Mouse (Mus musculus) T-helper 1 cell (primary cell): ENCODE measurements at regions not wholly inside any gene's neighbourhood (a gene's known extent, or its start where the extent isn't known, plus 50 kb on each side); places are given as distances from the start of the nearest gene placed in this dataset.

Source experiments
- in situ Hi-C: fragments of 300-600 bp; cut with MboI, MseI; formaldehyde crosslinking; loops from one replicate; pipeline ENCODE4 v1.15.1; 2025; ENCODE audit warnings: high pct_unique_total_duplicates

GRCm38 (mm10) chr3:33440905-33441304 is 297.9 kb upstream of the Pex5l start:
- in situ Hi-C loops, result no loop called here

DNA sequence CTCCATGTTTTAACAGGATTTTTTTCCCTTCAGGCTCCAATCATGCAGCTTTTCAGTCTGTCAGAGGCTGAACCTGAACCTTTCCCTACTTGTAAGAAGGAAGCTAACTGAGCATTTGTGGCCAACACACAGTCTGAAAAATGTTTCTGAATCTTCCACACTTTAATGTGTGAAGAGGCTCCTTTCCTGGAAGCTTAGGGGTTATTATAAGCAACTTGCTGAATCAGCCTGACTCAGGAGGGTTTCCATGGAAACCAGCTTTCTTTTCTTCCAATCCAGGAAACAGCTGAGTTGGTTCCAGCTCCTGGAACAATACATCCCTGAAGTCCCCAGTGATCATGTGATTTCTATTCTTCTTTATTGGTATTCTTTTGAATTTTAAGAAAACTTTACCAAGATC is 297.5 kb upstream of the Pex5l start:
- in situ Hi-C loops, result no loop called here

DNA sequence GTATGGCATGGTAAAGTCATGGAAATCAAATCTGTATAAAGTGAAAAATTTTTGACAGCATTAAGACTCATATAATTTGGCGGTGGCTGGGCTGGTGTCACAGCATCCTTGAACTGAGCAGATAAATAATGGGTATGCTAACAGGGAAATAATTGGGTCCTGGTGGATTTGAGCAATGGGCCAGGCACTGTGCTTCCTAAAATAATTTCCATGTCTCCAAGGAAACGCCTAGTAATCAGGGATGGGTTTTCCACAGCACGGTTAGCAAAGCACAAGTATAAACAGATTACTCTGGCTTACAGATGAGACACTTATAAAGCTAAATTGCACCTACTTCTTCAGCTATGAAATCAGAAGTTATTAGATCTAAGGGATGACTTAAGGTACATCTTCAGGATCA is 273.9 kb upstream of the Pex5l start:
- in situ Hi-C loops, result no loop called here

- in situ Hi-C loops, result no loop called here
Observed at GRCm38 (mm10) chr3:33416321-33416720, 273.3 kb upstream of the Pex5l start.

DNA sequence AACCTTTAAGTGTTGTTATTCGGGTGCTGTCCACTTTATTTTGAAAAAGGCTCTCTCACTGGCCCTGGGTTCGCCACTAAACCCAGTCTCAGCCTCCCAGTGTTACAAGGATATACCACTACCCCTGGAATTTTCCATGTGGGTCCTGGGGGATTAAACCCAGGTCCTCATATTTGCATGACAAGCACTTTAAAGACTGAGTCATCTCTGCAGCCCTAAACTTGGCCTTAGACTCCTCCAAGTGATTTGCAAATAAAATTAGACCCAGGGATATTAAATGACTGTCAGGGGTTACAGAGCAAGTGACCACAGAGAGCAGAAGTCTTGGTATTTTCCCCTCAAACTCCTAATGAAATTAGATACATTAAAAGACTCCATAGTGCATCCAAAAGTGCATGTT is 258.9 kb upstream of the Pex5l start:
- in situ Hi-C loops, result no loop called here

DNA sequence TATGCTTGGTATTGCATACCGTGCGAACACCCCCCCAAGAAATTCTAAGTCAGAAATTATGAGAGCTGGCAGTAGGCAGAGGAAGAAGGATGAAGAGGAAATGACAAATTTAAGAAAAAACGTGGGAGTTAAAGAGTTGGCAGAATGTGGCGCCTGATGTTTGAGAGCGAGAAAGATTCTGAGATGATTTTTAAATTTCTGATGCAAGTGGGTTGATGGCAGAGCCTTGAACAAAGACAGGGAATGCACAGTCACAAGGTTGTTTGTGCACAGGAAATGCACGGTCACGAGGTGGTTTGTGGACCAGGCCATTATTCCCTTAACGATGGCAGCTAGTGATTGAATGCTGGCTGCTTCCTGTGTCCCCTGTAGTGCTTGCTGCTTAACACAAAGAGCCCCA is 256.3 kb upstream of the Pex5l start:
- in situ Hi-C loops, result no loop called here

DNA sequence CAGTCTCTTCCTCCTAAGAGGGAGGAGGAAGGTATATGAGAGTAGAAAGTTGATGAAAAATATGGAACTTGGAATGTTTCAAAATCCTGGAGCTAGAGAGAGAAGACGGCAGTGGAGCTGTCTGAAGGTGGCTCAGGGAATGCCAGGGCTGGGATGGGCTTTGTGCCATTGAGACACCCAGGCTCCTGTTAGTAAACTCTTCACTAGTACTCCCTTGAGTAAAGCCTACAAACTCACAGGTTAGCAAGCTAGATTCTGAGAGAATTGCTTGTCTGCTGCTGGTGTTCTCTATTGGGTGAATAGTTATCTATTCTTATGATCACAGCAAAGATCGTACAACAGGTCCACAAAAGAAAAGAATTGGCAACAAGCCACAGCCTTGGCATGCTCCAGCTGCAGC is 255.3 kb upstream of the Pex5l start:
- in situ Hi-C loops, result no loop called here

DNA sequence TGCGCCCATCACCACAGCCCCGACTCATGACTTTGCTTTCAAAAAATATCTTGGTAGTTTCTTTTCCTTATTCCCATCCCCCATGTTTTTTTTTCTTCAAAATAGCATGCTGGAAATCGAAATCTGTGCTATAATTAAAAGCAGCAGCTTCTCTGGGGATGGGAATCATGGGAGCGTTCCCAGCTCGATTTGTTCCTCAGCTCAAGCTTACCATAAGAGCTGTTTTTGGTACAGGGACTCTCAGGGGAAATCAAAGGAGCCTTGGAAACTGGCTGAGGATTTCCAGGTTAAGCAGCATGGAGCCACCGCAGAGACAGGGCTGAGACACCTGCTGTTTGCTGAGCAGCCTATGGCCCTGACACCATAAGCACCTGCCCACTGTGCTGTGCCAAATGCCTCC is 254.2 kb upstream of the Pex5l start:
- in situ Hi-C loops, result no loop called here

DNA sequence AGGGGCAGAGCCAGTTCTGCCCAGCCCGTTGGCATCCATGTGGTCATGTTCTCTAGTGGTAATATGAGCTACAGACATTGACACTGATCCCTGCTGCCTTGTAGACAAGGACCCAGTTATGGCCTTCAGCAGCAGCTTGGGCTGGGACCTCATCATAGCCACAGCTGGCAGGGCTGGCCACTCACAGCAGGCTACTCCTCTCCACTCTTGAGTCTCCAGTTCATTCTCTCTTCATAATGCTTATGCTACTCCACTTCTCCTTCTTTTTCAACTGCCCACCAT is 249.4 kb upstream of the Pex5l start:
- in situ Hi-C loops, result no loop called here

DNA sequence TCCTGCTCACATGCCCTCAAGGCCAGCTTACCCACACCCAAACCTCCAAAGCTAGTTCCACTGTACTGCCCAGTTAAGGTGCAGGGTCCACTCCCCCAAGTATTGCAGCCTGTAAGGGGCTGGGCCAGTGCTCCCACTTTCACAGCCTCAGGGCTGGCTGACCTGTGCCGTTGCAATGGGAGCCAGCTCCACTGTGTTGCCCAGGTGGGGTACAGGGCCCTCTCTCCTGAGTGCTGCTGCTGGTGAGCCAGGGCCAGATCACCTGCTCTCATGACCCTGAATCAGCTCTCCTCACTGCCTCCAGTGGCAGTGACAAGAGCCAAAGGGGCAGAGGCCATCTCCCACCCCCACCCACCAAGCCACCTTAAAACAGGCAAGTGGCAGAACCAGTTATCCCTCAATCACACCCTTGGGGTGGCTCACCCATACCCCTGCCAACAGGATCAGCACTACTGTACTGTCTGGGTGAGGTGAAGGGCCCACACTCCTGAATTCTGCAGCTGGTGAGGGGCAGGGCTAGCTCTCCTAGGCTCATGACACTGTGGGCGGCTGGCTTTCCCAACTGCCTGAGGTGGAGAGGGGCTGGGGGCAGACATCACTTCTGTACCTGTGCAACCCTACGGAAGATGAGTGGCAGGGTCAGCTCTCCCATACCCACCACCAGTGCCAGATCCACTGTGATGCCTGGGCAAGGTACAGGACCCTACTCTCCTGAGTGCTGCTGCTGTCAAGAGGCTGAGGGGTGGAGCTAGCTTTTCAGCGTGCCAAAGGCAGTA is 248.9 kb upstream of the Pex5l start:
- in situ Hi-C loops, result no loop called here

DNA sequence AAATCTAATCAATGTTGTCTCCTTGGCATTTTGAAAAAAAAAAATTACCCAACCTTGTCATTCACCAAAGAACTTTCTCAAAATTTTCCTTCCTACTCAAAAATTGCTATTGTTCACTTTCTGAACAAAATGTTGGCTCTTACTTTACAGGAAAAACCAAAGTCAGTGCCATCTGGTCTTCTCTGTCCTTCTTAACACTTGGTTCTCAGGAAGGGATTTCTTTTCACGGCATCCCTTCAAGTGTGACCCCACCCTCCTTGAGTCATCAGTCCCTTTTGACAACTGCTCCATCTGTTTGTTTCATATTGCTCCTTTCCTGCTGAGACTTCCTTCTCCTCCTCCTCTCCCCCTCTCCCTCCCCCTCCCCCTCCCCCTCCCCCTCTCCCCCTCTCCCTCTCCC is 245.1 kb upstream of the Pex5l start:
- in situ Hi-C loops, result no loop called here

DNA sequence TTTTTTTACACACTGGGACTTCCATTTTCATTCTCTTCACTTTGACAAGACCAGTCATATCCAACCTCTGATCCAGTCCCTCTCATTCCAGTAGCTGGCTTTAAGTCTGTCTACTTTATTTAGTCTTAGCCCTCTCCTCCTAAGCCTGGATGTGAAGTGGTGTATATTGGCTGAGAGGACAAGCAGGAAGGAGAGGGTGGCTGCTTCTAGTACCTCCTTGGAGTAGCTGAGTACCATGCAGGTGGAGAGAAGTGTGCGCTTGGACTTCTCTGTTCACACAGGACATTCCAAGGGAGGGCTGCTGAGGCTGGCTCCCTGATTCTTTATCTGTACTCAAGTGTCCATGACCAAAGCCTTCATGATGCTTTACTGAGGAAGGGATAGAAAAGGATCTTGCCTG is 240.6 kb upstream of the Pex5l start:
- in situ Hi-C loops, result no loop called here

GRCm38 (mm10) chr3:33379604-33380003 is 236.6 kb upstream of the Pex5l start:
- in situ Hi-C loops, result no loop called here

GRCm38 (mm10) chr3:33375161-33375560 is 232.1 kb upstream of the Pex5l start:
- in situ Hi-C loops, result no loop called here

DNA sequence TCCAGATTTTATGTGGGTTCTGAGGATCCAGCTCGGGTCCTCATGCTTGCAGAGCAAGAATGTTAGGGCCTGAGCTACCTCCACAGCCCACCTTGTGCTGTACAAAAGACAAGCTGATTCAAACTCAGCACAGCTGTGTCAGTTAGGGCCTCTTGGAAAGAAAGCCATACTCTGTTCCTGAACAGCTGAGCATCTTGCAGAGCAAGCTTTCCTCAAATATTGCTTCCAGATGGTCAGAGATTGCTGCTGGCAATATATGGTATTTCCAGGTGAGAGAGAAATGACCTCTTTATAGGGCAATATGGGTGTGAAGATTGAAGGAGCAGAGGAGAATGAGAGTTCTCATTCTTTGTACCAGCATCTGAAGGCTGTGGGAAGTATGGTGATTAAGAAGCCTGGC is 229.8 kb upstream of the Pex5l start:
- in situ Hi-C loops, result no loop called here

DNA sequence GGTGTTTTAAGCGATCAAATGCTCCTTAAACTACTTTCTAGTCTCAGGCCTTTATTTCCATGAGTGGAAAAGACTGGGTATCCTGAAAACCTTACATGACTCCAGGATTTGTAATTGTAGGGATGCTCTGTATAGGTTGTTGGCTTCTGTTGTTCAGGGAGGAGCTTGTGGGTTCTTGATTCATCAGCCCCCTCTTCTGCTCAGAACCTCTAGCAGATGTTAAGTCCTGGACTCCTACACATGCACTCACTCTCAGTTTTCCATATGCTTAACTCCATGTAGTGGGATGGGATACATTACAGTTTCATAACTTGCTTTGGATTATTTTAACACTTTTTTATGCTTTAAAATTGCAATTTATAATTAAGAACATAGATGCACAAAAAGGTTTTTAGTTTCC is 220.5 kb upstream of the Pex5l start:
- in situ Hi-C loops, result no loop called here

GRCm38 (mm10) chr3:33360030-33360429 is 217.0 kb upstream of the Pex5l start:
- in situ Hi-C loops, result no loop called here

- in situ Hi-C loops, result no loop called here
Observed at GRCm38 (mm10) chr3:33353860-33354259, 210.8 kb upstream of the Pex5l start.

DNA sequence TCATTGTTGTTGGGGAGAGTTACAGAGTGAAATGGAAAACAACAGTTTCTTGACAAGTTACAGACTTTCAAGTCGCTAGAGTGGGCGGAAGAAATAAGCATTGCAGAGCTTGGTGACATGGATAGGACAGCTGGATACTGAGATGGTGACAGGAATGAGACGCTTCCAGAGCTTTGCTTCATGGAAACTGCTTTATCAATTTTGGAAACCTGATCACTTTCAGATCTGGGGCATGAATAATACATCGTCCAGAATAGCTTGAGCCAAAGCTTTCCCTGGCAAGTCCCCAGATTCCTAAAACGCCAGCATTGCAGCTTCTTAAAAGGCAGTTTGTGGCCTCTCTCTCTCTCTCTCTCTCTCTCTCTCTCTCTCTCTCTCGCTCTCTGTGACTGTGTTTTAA is 207.9 kb upstream of the Pex5l start:
- in situ Hi-C loops, result no loop called here

DNA sequence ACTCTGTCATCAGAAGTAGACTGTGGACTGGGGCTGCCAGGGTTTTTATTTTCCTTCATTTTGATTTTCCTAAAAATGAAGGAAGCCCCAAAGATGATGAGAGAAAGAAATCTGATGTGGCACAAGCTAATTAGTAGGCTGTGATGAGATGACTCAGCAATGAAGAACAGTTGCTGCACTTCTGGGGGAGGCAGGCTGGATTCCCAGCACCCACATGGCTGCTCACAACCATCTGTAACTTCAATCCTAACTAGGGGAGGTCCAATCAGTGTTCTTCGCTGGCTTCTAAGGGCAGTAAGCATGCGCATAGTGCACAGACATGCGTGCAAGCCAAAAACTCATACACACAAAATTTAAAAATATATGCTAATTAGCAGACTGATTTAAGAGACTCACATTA is 191.0 kb upstream of the Pex5l start:
- in situ Hi-C loops, result no loop called here

GRCm38 (mm10) chr3:33317691-33318090 is 174.6 kb upstream of the Pex5l start:
- in situ Hi-C loops, result loop anchor here (25.0 kb wide), 1 partner anchor 855 kb away; no protein-coding TSS in a partner anchor

DNA sequence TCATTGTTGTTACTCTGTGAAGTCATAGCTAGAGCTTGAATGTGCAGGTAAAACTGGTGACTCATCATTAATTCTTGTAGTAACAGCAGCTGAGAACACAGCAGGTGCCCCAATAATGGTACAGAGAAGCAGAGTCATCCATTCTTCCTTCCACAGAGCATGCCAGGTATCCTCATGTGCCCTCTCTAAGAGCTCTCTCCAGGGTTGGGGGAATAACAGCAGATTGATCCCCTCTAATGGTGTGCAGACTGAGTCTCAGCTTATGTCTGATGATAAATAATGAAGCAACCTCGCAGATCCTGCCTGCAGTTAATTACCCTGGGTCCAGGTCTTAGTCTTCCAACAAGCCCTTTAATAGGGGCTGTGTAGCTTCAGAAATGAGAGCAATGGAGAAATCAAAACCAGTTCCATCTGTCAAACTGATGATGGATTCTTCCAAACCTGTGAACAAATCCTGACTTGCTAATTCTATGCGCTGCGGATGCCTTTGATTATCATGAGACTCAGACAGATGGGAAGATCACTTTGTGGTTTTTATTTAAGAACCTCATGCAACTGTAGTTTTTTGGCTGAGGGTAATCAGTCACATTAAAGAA is 169.3 kb upstream of the Pex5l start:
- in situ Hi-C loops, result loop anchor here (25.0 kb wide), 1 partner anchor 850 kb away; no protein-coding TSS in a partner anchor

- in situ Hi-C loops, result loop anchor here (25.0 kb wide), 1 partner anchor 846 kb away; no protein-coding TSS in a partner anchor
Observed at GRCm38 (mm10) chr3:33308212-33308611, 165.2 kb upstream of the Pex5l start.

DNA sequence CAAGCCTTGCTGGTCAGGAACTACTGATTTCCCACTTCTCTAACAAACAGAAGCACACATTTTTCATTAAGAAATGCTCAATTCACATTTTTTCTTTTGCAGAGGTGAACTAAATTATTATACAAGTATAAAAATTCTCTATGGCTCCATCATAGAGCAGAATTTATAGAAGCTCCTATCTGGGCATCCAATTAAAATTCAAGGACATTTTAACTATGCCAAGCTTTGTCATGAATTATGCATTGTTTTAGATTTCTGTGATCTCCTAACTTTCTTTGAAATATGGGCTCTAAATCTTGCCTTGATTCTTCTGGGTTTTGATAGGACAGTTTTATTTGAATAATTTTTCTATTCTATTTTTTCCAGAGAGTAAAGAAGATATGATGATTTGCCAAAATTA is 163.1 kb upstream of the Pex5l start:
- in situ Hi-C loops, result loop anchor here (25.0 kb wide), 1 partner anchor 844 kb away; no protein-coding TSS in a partner anchor
